Mouse (Mus musculus): ENCODE results near the gene Dnmbp. TPM values are rescaled to one million over a fixed set of nuclear protein-coding genes. Genes with fewer than 3 reads are reported as not detected.

Gene Dnmbp
- polyA plus RNA-seq, 1 experiment, result 8.5 TPM

- Histone ChIP-seq H3K4me3 (ENCODE audit: insufficient read depth, poor library complexity, severe bottlenecking) (no peak overlapping the region), H3K27me3 (ENCODE audit: control insufficient read depth, insufficient read depth, insufficient read length) (no peaks in the 10 kb centered on the region), H3K36me3 (ENCODE audit: control insufficient read depth, insufficient read depth) (no peaks in the 10 kb centered on the region), H3ac (ENCODE audit: control insufficient read depth, insufficient read length, low read depth) (no peak overlapping the region), H3K79me3 (ENCODE audit: low read depth) (no peaks in the 10 kb centered on the region), H3K79me2 (ENCODE audit: control insufficient read depth, insufficient read depth) (no peaks in the 10 kb centered on the region)
- TF ChIP-seq MYOD1 (IDR thresholded peaks at IDR 0.05; ENCODE audit: control insufficient read depth, insufficient read length, low read depth) (no peak), CEBPB (IDR thresholded peaks at IDR 0.05; ENCODE audit: low read depth) (no peak), MAX (IDR thresholded peaks at IDR 0.05) (no peak), CTCF (IDR thresholded peaks at IDR 0.05; ENCODE audit: control insufficient read depth, insufficient read depth, insufficient read length) (no peak), MYOG (IDR thresholded peaks at IDR 0.05; ENCODE audit: control insufficient read depth, extremely low read depth, insufficient read length) (no peak), USF1 (IDR thresholded peaks at IDR 0.05; ENCODE audit: low read depth) (no peak), FOSL1 (IDR thresholded peaks at IDR 0.05; ENCODE audit: insufficient read depth, low read length, poor library complexity, severe bottlenecking) (no peak)
Measured at GRCm38 (mm10) chr19:43976661-43977060, 36.7 kb upstream of the Dnmbp start.

GRCm38 (mm10) chr19:43974221-43974620 lies 34.2 kb upstream of the Dnmbp start:
- Histone ChIP-seq H3K27me3 (ENCODE audit: control insufficient read depth, insufficient read depth, insufficient read length) (no peaks in the 10 kb centered on the region), H3K4me3 (ENCODE audit: insufficient read depth, poor library complexity, severe bottlenecking) (no peak overlapping the region), H3K79me3 (ENCODE audit: low read depth) (no peaks in the 10 kb centered on the region), H3K79me2 (ENCODE audit: control insufficient read depth, insufficient read depth) (no peaks in the 10 kb centered on the region), H3ac (ENCODE audit: control insufficient read depth, insufficient read length, low read depth) (no peak overlapping the region), H3K36me3 (ENCODE audit: control insufficient read depth, insufficient read depth) (no peaks in the 10 kb centered on the region)
- TF ChIP-seq MYOD1 (IDR thresholded peaks at IDR 0.05; ENCODE audit: control insufficient read depth, insufficient read length, low read depth), result no peak
- TF ChIP-seq MAX (IDR thresholded peaks at IDR 0.05), result no peak
- no peak for TF ChIP-seq MYOG (IDR thresholded peaks at IDR 0.05; ENCODE audit: control insufficient read depth, extremely low read depth, insufficient read length)
- TF ChIP-seq CEBPB (IDR thresholded peaks at IDR 0.05; ENCODE audit: low read depth), result no peak
- TF ChIP-seq USF1 (IDR thresholded peaks at IDR 0.05; ENCODE audit: low read depth), result no peak
- no peak for TF ChIP-seq CTCF (IDR thresholded peaks at IDR 0.05; ENCODE audit: control insufficient read depth, insufficient read depth, insufficient read length)
- no peak for TF ChIP-seq FOSL1 (IDR thresholded peaks at IDR 0.05; ENCODE audit: insufficient read depth, low read length, poor library complexity, severe bottlenecking)

- no peak overlapping the region for H3ac ChIP-seq (ENCODE audit: control insufficient read depth, insufficient read length, low read depth)
- H3K79me3 ChIP-seq (ENCODE audit: low read depth), result no peaks in the 10 kb centered on the region
- no peak for TF ChIP-seq FOSL1 (IDR thresholded peaks at IDR 0.05; ENCODE audit: insufficient read depth, low read length, poor library complexity, severe bottlenecking)
- no peak for TF ChIP-seq CTCF (IDR thresholded peaks at IDR 0.05; ENCODE audit: control insufficient read depth, insufficient read depth, insufficient read length)
- TF ChIP-seq USF1 (IDR thresholded peaks at IDR 0.05; ENCODE audit: low read depth), result no peak
- no peak for TF ChIP-seq CEBPB (IDR thresholded peaks at IDR 0.05; ENCODE audit: low read depth)
- TF ChIP-seq MAX (IDR thresholded peaks at IDR 0.05), result no peak
- no peak for TF ChIP-seq MYOG (IDR thresholded peaks at IDR 0.05; ENCODE audit: control insufficient read depth, extremely low read depth, insufficient read length)
- no peak for TF ChIP-seq MYOD1 (IDR thresholded peaks at IDR 0.05; ENCODE audit: control insufficient read depth, insufficient read length, low read depth)
- no peaks in the 10 kb centered on the region for H3K27me3 ChIP-seq (ENCODE audit: control insufficient read depth, insufficient read depth, insufficient read length)
- H3K79me2 ChIP-seq (ENCODE audit: control insufficient read depth, insufficient read depth), result no peaks in the 10 kb centered on the region
- no peaks in the 10 kb centered on the region for H3K36me3 ChIP-seq (ENCODE audit: control insufficient read depth, insufficient read depth)
- H3K4me3 ChIP-seq (ENCODE audit: insufficient read depth, poor library complexity, severe bottlenecking), result no peak overlapping the region
Measured at GRCm38 (mm10) chr19:43973711-43974110, 33.7 kb upstream of the Dnmbp start.

- H3K4me3 ChIP-seq (ENCODE audit: insufficient read depth, poor library complexity, severe bottlenecking), result no peak overlapping the region
- H3ac ChIP-seq (ENCODE audit: control insufficient read depth, insufficient read length, low read depth), result no peak overlapping the region
- no peaks in the 10 kb centered on the region for H3K27me3 ChIP-seq (ENCODE audit: control insufficient read depth, insufficient read depth, insufficient read length)
- no peaks in the 10 kb centered on the region for H3K36me3 ChIP-seq (ENCODE audit: control insufficient read depth, insufficient read depth)
- H3K79me3 ChIP-seq (ENCODE audit: low read depth), result no peaks in the 10 kb centered on the region
- TF ChIP-seq MAX (IDR thresholded peaks at IDR 0.05) (no peak), CTCF (IDR thresholded peaks at IDR 0.05; ENCODE audit: control insufficient read depth, insufficient read depth, insufficient read length) (no peak), MYOD1 (IDR thresholded peaks at IDR 0.05; ENCODE audit: control insufficient read depth, insufficient read length, low read depth) (no peak), MYOG (IDR thresholded peaks at IDR 0.05; ENCODE audit: control insufficient read depth, extremely low read depth, insufficient read length) (no peak), USF1 (IDR thresholded peaks at IDR 0.05; ENCODE audit: low read depth) (no peak), CEBPB (IDR thresholded peaks at IDR 0.05; ENCODE audit: low read depth) (no peak)
- H3K79me2 ChIP-seq (ENCODE audit: control insufficient read depth, insufficient read depth), result no peaks in the 10 kb centered on the region
Measured at GRCm38 (mm10) chr19:43972129-43972528, 32.1 kb upstream of the Dnmbp start.

- H3K36me3 ChIP-seq (ENCODE audit: control insufficient read depth, insufficient read depth), result no peaks in the 10 kb centered on the region
- no peaks in the 10 kb centered on the region for H3K79me3 ChIP-seq (ENCODE audit: low read depth)
- no peak for TF ChIP-seq MAX (IDR thresholded peaks at IDR 0.05)
- peaks cover 3% of the 10 kb centered on the region for H3K27me3 ChIP-seq (ENCODE audit: control insufficient read depth, insufficient read depth, insufficient read length)
- no peak overlapping the region for H3ac ChIP-seq (ENCODE audit: control insufficient read depth, insufficient read length, low read depth)
- no peak overlapping the region for H3K4me3 ChIP-seq (ENCODE audit: insufficient read depth, poor library complexity, severe bottlenecking)
- no peaks in the 10 kb centered on the region for H3K79me2 ChIP-seq (ENCODE audit: control insufficient read depth, insufficient read depth)
Measured at GRCm38 (mm10) chr19:43968436-43969026, 28.5 kb upstream of the Dnmbp start.

GRCm38 (mm10) chr19:43966481-43966880 lies 26.5 kb upstream of the Dnmbp start:
- TF ChIP-seq USF1 (IDR thresholded peaks at IDR 0.05; ENCODE audit: low read depth), result no peak
- no peaks in the 10 kb centered on the region for H3K36me3 ChIP-seq (ENCODE audit: control insufficient read depth, insufficient read depth)

More at GRCm38 (mm10) chr19:43966481-43966880, 26.5 kb upstream of the Dnmbp start:
- Histone ChIP-seq H3K4me3 (ENCODE audit: insufficient read depth, poor library complexity, severe bottlenecking) (no peak overlapping the region), H3K27me3 (ENCODE audit: control insufficient read depth, insufficient read depth, insufficient read length) (peaks cover 3% of the 10 kb centered on the region), H3ac (ENCODE audit: control insufficient read depth, insufficient read length, low read depth) (no peak overlapping the region), H3K79me3 (ENCODE audit: low read depth) (no peaks in the 10 kb centered on the region), H3K79me2 (ENCODE audit: control insufficient read depth, insufficient read depth) (no peaks in the 10 kb centered on the region)
